Mouse (Mus musculus) liver, postnatal 0 days (tissue): ENCODE data around the gene Zc3h7b.

Source experiments
- CTCF ChIP-seq: sonication (generic); IDR thresholded peaks from 2 replicates; pipeline ENCODE4 v1.5.1; 2016; ENCODE audit warnings: antibody characterized with exemption, low read depth
- EP300 ChIP-seq: IDR thresholded peaks from 2 replicates; pipeline ENCODE4 v1.6.1; 2016; ENCODE audit warnings: antibody characterized with exemption, low read depth, mild to moderate bottlenecking

GRCm38 (mm10) chr15:81808799-81809198 lies 63.9 kb downstream of the Zc3h7b start:
- TF ChIP-seq CTCF = no peak
- TF ChIP-seq EP300 = no peak
